Mouse (Mus musculus): Measurements from ENCODE around the gene 4930578G10Rik.

DNA sequence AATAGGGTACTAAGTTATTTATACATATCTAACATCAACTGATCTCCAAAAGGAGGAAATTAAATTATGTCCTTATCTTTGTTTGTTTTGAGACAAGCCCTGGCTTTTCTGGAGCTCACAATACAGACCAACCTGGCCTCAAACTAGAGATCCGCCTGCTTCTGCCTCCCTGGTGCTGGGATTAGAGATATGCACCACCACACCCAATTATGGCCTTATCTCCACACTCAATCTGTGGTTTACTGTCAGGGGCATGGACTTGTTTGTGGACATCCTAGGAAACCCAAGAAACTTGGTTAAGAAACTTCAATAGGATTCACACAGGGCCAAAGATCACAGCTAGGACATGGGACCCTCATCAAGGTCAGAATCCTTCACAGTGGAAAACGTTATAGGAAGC, 142.3 kb downstream of the 4930578G10Rik start:
- TF ChIP-seq CTCF (IDR thresholded peaks at IDR 0.05; ENCODE audit: borderline replicate concordance, extremely low read depth, insufficient read depth, insufficient read length), result no peak
- TF ChIP-seq POLR2A (IDR thresholded peaks at IDR 0.05; ENCODE audit: borderline replicate concordance, extremely low read depth, insufficient read depth, insufficient read length, poor library complexity, severe bottlenecking), result no peak
